Mouse (Mus musculus) liver, postnatal 0 days (tissue): ENCODE measurements around the gene Rnft2. TPM values are rescaled to one million over a fixed set of nuclear protein-coding genes. Genes with fewer than 3 reads are reported as not detected.

Experiments used
- ATAC-seq: fragments of 200-750 bp; cut with Nextera tagmentation; 2 replicates; pipeline ENCODE4 v1.8.0; 2017; ENCODE audit warnings: mild to moderate bottlenecking, moderate library complexity
- DNase-seq: peaks from one replicate; pipeline ENCODE4 v3.0.0-alpha.2; 2016
- H3K27ac ChIP-seq: fragments of 300-500 bp; sonication (generic); 2 replicates; pipeline ENCODE4 v1.5.1; 2014; ENCODE audit warnings: antibody characterized with exemption, moderate library complexity, mild to moderate bottlenecking, low read depth
- H3K27me3 ChIP-seq: fragments of 300-500 bp; sonication (generic); 2 replicates; pipeline ENCODE4 v1.6.1; 2014; ENCODE audit warnings: low read length, control low read depth, mixed read lengths; ENCODE audit not compliant: insufficient read depth
- H3K36me3 ChIP-seq: fragments of 300-500 bp; sonication (generic); replicated peaks from 2 replicates; pipeline ENCODE4 v1.6.1; 2014; ENCODE audit warnings: mild to moderate bottlenecking, control low read depth, low read length, moderate library complexity, mixed read lengths; ENCODE audit not compliant: insufficient read depth
- H3K4me1 ChIP-seq: fragments of 300-500 bp; sonication (generic); 2 replicates; pipeline ENCODE4 v1.6.1; 2014; ENCODE audit warnings: antibody characterized with exemption, mild to moderate bottlenecking, control low read depth; ENCODE audit not compliant: insufficient read depth
- H3K4me2 ChIP-seq: fragments of 300-500 bp; sonication (generic); 2 replicates; pipeline ENCODE4 v1.6.1; 2014; ENCODE audit warnings: low read depth, mild to moderate bottlenecking, low read length, moderate library complexity, mixed read lengths
- H3K4me3 ChIP-seq: fragments of 300-500 bp; sonication (generic); 2 replicates; pipeline ENCODE4 v1.5.1; 2014; ENCODE audit warnings: low read depth, low read length
- H3K9ac ChIP-seq: fragments of 300-500 bp; sonication (generic); replicated peaks from 2 replicates; pipeline ENCODE4 v1.6.1; 2014; ENCODE audit warnings: mild to moderate bottlenecking, moderate library complexity
- H3K9me3 ChIP-seq: fragments of 300-500 bp; sonication (generic); 2 replicates; pipeline ENCODE4 v1.6.1; 2016; ENCODE audit warnings: mild to moderate bottlenecking, control low read depth, low read length, mixed read lengths
- CTCF ChIP-seq: sonication (generic); IDR thresholded peaks from 2 replicates; pipeline ENCODE4 v1.5.1; 2016; ENCODE audit warnings: antibody characterized with exemption, low read depth
- EP300 ChIP-seq: IDR thresholded peaks from 2 replicates; pipeline ENCODE4 v1.6.1; 2016; ENCODE audit warnings: antibody characterized with exemption, low read depth, mild to moderate bottlenecking
- WGBS: fragments of 180-500 bp; shearing (Covaris S2); extraction: QIAGEN DNeasy Blood & Tissue Kit; methylation state at CpG from one replicate; pipeline ENCODE4 v1.1.7; 2014; ENCODE audit not compliant: insufficient replicate concordance; 5-methylcytosine and 5-hydroxymethylcytosine counted together
- polyA plus RNA-seq: library from polyadenylated mRNA; unstranded; fragments of >200 nt; fragmentation: Nextera tagmentation; extraction: Ambion mirVana; gene quantifications from 2 replicates; pipeline ENCODE4 v1.2.1, GENCODE M21; 2015

Gene Rnft2
- polyA plus RNA-seq, 1 experiment from 2014 or later = not detected

DNA sequence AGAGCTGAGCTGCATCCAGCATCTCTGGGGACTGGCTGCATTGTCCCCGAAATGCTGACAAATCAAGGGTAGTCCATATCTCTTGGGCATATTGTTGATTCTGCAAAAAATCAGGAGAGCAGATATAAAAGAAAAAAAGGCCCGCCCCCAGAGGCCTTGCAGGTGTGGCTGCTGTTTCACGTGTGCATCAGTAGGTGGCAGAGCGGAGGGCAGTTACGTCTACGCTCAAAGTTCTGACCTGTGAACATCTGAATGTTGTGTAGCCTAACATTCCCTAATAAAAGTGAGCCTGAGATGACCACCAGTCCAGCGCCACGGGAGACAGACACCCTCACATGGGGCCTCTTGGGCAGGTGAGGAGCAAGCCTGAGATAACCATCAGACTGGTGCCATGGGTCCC lies 21.4 kb upstream of the Rnft2 start:
- Histone ChIP-seq H3K9me3 (no peaks in the 10 kb centered on the region), H3K4me1 (peaks cover 8% of the 10 kb centered on the region), H3K9ac (no peak overlapping the region), H3K4me2 (no peak overlapping the region), H3K27ac (no peak overlapping the region), H3K4me3 (no peak overlapping the region), H3K36me3 (peaks cover 3% of the 10 kb centered on the region; the same call in 1 of the 2 replicates), H3K27me3 (0 out of 2 replicates have a peak, but pooled peaks cover 3% of the 10 kb centered on the region)
- no peak for DNase-seq
- no peak for ATAC-seq
- 39% methylated on average over 8 of the region's 8 CpGs for WGBS
- no peak for TF ChIP-seq EP300
- TF ChIP-seq CTCF = peak; percentile 55

GRCm38 (mm10) chr5:118265366-118265765 lies 20.4 kb upstream of the Rnft2 start:
- no peaks in the 10 kb centered on the region for H3K9me3 ChIP-seq
- TF ChIP-seq EP300 (no peak), CTCF (no peak)
- no peak overlapping the region for H3K27ac ChIP-seq
- ATAC-seq = peak; percentile 55
- H3K4me3 ChIP-seq = no peak overlapping the region
- 0 out of 2 replicates have a peak, but pooled peaks cover 3% of the 10 kb centered on the region for H3K27me3 ChIP-seq
- H3K9ac ChIP-seq = no peak overlapping the region
- H3K36me3 ChIP-seq = peaks cover 10% of the 10 kb centered on the region; the same call in 1 of the 2 replicates
- H3K4me2 ChIP-seq = no peak overlapping the region
- no peak for DNase-seq
- WGBS = 47% methylated on average over 5 of the region's 5 CpGs
- H3K4me1 ChIP-seq = peaks cover 17% of the 10 kb centered on the region

DNA sequence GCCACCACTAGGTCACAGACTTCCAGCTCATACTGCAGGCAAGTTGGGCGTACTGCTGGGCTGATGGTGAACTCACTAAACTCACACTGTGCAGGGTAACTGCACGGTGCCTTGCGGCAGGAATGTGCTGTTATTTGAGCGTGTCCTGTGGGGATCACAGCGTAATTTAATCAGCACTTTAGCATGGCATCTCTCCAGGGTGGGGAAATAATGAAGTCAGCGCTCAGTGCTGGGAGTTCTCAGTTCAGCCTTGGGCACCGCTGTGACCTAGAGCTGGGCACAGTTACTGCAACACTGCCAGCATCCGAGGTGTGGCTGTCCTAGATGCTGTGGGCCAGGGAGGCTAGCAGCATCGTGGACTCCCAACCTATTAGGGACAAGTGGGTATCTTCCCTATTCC lies 19.4 kb upstream of the Rnft2 start:
- Histone ChIP-seq H3K4me1 (peaks cover 25% of the 10 kb centered on the region), H3K27me3 (no peaks in the 10 kb centered on the region), H3K4me3 (no peak overlapping the region), H3K4me2 (no peak overlapping the region), H3K9me3 (no peaks in the 10 kb centered on the region), H3K27ac (no peak overlapping the region), H3K9ac (no peak overlapping the region), H3K36me3 (peaks cover 17% of the 10 kb centered on the region)
- DNase-seq = no peak
- TF ChIP-seq EP300 (no peak), CTCF (no peak)
- no peak for ATAC-seq
- 76% methylated on average over 9 of the region's 9 CpGs for WGBS

DNA sequence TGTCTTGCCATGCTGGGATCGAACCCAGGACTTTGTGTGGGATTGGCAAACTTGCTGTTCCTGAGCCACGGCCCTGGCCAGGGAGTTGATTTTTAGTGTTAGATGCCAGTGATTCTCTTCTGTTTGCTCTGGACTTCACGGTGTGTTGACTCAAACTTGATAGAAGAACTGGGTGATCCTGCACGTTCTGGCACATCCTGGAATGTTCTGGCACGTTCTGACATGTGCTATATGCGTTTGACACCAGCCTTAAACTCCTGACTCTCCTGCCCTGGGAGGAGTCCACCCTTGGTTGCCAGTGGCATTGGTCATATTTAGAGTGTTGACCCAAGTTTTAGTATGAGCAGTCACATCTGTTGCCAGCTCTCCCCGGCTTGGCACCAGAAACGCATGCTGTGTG lies 17.5 kb upstream of the Rnft2 start:
- peaks cover 21% of the 10 kb centered on the region for H3K36me3 ChIP-seq
- 0 out of 2 replicates have a peak overlapping the region, but pooled peaks have one; percentile 1 for H3K27ac ChIP-seq
- WGBS = 63% methylated on average over 8 of the region's 8 CpGs
- H3K9ac ChIP-seq = no peak overlapping the region
- TF ChIP-seq CTCF (no peak), EP300 (no peak)
- no peak overlapping the region for H3K4me3 ChIP-seq
- DNase-seq = no peak
- peaks cover 28% of the 10 kb centered on the region for H3K4me1 ChIP-seq
- no peaks in the 10 kb centered on the region for H3K9me3 ChIP-seq
- peak; percentile 61 for ATAC-seq
- H3K4me2 ChIP-seq = no peak overlapping the region
- H3K27me3 ChIP-seq = no peaks in the 10 kb centered on the region

GRCm38 (mm10) chr5:118261181-118261580 lies 16.3 kb upstream of the Rnft2 start:
- Histone ChIP-seq H3K27ac (no peak overlapping the region), H3K4me2 (no peak overlapping the region), H3K9ac (no peak overlapping the region), H3K27me3 (no peaks in the 10 kb centered on the region), H3K36me3 (peaks cover 26% of the 10 kb centered on the region), H3K4me3 (no peak overlapping the region), H3K4me1 (peaks cover 28% of the 10 kb centered on the region), H3K9me3 (no peaks in the 10 kb centered on the region)
- ATAC-seq = no peak
- no peak for DNase-seq
- TF ChIP-seq EP300 (no peak), CTCF (no peak)
- WGBS = 83% methylated on average over 9 of the region's 9 CpGs

DNA sequence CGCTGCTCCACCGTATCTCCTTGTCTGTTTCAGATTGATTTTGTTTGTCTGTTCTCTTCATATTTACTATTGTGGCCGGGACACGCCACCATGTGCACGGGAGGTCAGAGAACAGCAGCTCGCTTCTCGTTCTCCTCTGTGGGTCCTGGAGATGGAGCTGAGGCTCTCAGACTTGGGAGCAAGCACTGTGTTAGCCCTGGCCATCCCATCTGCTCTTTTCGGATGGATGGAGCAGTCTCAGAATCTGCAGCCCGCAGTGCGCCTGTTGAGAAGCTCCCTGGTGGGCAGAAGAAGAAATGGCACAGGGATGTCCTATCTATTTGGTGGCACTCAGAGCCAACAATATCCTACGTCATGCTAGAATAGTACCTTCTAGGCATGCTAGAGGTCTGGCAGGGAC lies 15.7 kb upstream of the Rnft2 start:
- ATAC-seq (no peak), DNase-seq (no peak)
- 82% methylated on average over 11 of the region's 11 CpGs for WGBS
- H3K4me1 ChIP-seq = peaks cover 25% of the 10 kb centered on the region
- no peaks in the 10 kb centered on the region for H3K27me3 ChIP-seq
- H3K27ac ChIP-seq = no peak overlapping the region
- H3K4me3 ChIP-seq = no peak overlapping the region
- TF ChIP-seq EP300 = no peak
- no peak for TF ChIP-seq CTCF
- H3K9me3 ChIP-seq = no peaks in the 10 kb centered on the region
- H3K36me3 ChIP-seq = peaks cover 26% of the 10 kb centered on the region
- H3K9ac ChIP-seq = no peak overlapping the region
- no peak overlapping the region for H3K4me2 ChIP-seq

DNA sequence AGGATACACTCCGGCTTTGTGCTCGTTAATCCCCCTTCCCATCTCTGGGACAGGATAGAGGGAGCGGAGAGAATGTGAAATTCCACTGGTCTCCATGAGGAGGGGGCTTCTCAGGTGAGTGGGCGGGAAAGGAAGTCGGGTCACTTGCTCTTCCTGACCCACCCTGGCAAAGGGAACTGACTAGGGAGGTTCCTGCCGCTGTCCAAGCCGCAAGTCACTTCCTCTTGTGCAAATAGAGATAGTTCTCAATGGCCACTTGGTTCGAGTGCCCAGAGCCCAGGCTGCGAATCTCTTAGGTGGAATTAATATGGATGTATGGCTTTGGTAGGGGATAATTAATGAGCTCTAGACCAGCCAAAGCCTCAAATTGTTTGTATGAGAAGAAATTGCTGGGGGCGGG lies 15.1 kb upstream of the Rnft2 start:
- H3K4me3 ChIP-seq = no peak overlapping the region
- H3K36me3 ChIP-seq = peaks cover 26% of the 10 kb centered on the region
- H3K27ac ChIP-seq = no peak overlapping the region
- H3K27me3 ChIP-seq = no peaks in the 10 kb centered on the region
- TF ChIP-seq EP300 (no peak), CTCF (no peak)
- DNase-seq = peak; percentile 32
- H3K4me1 ChIP-seq = peaks cover 21% of the 10 kb centered on the region
- no peak overlapping the region for H3K4me2 ChIP-seq
- H3K9ac ChIP-seq = no peak overlapping the region
- H3K9me3 ChIP-seq = no peaks in the 10 kb centered on the region
- WGBS = 48% methylated on average over 10 of the region's 10 CpGs
- no peak for ATAC-seq
